Mouse (Mus musculus) megakaryocyte-erythroid progenitor cell, adult 5-6 weeks (primary cell): ENCODE data around the gene Yipf4. TPM values are rescaled to one million over a fixed set of nuclear protein-coding genes. Genes with fewer than 3 reads are reported as not detected.
"Not testable (repeated sequence)": the region's sequence is repeated elsewhere in the genome, so short reads cannot be mapped to it uniquely, and the experiment has no call there.

Experiments
- ATAC-seq: replicated peaks from 2 replicates; pipeline ENCODE4 v1.8.0; 2016; ENCODE audit warnings: mild to moderate bottlenecking, inconsistent platforms; ENCODE audit not compliant: severe bottlenecking, poor library complexity, low FRiP score, low TSS enrichment
- total RNA-seq, 2 experiments: library from RNA; stranded (forward) in 1 of 2; stranded (reverse) in 1 of 2; fragments of 200-1000, 215-1000 nt in 1 of 2; fragments of >200 nt in 1 of 2; fragmentation: Nextera tagmentation in 1 of 2; gene quantifications; 2 replicates each; pipeline ENCODE4 v1.2.3; 2014 to 2017

Gene Yipf4
- 21.2 and 32.3 TPM in 2 replicates for total RNA-seq (2014; fragmentation: Nextera tagmentation)
- total RNA-seq (2017), result 34.1 and 56.6 TPM in 2 replicates

DNA sequence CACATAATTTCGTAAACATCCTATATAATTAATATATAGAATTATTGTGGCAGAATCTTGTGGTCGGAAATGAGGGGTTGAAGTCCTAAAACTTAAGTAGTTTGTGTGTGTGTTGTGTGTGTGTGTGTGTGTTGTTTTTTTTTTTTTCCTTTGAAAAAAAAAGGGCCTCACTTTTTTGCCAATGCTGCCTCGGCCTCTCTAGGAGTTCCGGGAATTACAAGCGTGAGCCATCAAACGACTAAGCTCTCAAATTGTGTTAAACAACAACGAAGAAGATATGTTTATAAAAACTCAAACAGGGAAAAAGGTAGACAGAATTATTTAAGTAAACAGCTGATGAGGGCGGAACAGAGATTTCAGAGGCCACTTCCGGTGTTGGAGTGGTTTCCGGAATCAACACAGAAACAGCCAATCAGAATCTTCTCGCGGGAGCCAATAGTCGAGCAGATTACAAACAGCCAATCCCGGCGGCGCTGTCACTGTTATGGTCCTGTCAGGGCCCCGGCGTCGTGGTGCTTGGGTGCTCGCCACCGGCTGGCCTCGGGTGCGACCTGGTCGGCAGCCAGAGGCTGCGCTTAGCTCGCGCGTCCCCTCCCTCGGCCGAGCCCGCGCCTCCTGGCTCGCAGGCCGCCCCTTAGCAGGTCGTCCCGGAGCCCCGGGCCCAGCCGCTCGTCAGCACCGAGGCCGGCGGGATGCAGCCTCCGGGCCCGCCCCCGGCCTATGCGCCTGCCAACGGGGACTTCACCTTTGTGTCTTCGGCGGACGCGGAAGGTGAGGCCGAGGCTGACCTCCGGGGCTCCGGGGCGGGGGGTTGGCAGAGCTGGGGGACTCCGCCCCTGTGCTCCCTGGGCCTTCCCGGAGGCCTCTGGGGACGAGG is at the start of gene Yipf4:
Gene Yipf4, plus strand, starts transcription at position 470 of the 877 bp plus-strand sequence.
- peak; percentile 98 for ATAC-seq

GRCm38 (mm10) chr17:74440486-74440885 is 48.8 kb upstream of the Yipf4 start:
- no peak for ATAC-seq

- no peak for ATAC-seq
Observed at GRCm38 (mm10) chr17:74449776-74450175, 39.5 kb upstream of the Yipf4 start.

DNA sequence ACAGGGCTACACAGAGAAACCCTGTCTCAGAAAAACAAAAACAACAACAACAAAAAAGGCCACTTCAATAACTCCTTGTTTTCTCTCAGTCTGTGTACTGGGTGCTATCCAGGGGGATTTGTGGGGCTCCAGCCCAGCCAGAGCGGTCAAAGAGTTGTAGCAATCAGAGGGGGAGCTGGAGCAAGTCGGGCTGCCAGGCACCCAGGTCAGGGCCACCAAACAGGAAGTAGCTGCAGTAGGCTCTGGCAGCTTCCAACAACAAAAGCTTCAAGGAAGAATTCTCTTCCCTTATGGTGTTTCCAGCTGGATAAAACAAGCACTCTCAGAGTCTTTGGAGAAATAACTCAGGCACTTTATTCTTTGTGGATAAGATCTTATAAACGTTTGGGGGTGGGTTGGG is 35.4 kb upstream of the Yipf4 start:
- no peak for ATAC-seq

DNA sequence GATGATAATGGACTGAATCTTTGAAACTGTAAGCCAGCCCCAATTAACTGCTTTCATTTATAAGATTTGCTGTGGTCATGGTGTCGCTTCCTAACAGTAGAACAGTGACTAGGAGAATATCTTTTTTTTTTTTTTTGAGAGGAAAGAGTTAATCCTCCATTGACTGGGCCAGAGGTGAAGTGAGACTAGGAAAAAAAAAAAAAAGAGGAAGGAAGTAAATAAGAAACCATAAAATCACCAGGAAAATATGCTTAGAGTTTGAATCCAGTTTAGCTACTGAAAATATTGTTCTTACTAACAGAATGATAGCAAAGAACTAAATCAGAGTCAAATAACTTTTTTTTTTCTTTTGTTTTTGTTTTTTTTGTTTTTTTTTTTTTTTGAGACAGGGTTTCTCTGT is 34.6 kb upstream of the Yipf4 start:
- no peak for ATAC-seq

DNA sequence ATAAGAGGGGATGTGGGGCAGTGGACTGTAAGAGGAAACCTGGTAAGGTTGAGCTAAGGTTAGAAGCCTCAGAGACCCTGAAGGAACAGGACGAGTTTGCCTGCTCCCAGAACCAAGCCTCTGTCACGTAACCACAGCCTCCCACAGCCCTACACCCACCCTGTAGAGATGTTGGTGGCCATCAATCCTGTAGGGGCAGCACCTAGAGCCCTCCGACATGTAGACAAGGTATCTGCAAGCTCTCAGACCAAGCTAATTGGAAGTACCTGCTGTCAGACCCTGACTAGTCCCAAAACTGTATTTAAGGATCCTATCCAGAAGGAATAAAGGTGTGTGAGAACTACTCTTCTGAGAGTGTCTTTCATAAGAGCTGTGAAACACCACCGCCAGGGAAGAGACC is 33.9 kb upstream of the Yipf4 start:
- no peak for ATAC-seq

- ATAC-seq, result no peak
Observed at GRCm38 (mm10) chr17:74456825-74457224, 32.5 kb upstream of the Yipf4 start.

GRCm38 (mm10) chr17:74457972-74458677 is 31.2 kb upstream of the Yipf4 start:
- ATAC-seq, result no peak

DNA sequence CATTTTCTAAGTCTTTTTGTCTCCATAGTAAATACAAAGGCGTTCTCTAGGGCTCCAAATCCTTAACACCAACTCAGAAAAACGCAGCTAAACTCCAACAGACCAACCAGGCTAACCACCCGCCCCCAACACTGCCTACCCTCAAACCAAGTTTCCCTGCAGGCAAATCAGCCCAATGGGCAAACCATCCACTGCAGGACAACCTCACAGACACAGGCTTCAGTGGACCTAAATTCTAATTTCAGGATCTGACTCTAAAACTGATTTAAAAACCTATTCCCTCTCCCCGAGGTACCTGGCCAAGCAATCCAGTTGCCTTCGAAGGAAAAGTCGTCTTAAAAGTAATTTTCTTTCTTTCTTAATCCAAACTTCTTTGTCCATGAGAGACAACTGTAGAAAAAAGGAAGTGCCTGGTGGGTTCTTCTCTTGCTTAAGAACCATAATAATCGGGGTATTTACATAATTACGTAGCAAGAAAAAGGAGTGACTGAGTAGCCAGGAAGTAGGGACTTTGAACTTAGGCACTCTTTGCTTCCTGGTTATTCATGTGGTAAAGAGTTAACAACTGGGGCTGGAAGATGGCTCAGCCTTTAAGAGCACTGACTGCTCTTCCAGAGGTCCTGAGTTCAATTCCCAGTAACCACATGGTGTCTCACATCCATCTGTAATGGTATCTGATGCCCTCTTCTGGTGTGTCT is 30.4 kb upstream of the Yipf4 start, which contains the start of gene Nlrc4:
Gene Nlrc4, minus strand, starts transcription at position 432 of the 698 bp plus-strand sequence.
- no peak for ATAC-seq

DNA sequence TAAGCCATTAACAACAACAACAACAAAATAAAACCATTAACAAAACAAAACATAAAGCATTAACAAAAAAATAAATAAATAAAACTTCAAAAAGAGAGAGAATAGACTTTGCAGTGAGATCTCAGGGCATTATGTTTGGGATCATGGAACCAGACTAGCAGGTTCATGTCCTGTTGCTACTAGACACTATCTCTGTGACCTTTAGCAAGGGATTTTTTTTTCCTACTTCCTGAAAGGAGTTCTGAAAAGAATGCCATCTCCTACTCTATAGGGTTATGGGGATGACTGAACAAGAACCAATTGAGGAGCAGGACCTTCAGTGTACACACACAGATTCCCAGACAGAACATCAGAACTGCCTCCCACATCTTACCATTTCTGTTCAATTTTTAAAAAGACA is 25.8 kb upstream of the Yipf4 start:
- ATAC-seq, result no peak

DNA sequence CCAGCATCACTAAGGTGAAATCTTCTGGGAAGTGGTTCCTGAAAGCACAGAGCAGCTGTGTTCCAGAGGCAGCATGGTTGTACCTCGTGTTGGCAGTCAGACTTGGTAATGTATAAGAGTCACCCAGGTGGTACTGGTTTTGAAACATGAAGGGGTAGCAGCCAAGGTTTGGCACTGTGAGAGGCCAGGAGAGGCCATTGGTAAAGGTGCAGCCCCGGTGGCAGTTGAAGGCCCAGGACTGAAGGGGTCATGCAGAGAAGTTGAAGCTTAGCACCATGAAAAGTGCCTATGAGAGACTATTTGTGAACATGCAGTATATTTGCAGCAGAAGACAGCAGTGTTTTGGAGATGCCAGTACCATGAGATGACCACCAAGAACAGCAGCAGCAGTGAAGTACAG is 21.3 kb upstream of the Yipf4 start:
- ATAC-seq, result not testable (repeated sequence)

- not testable (repeated sequence) for ATAC-seq
Observed at GRCm38 (mm10) chr17:74470133-74470532, 19.2 kb upstream of the Yipf4 start.

- ATAC-seq, result no peak
Observed at GRCm38 (mm10) chr17:74480361-74481069, 8.8 kb upstream of the Yipf4 start.

GRCm38 (mm10) chr17:74489901-74490220 is 568 bp downstream of the Yipf4 start:
- ATAC-seq, result no peak

DNA sequence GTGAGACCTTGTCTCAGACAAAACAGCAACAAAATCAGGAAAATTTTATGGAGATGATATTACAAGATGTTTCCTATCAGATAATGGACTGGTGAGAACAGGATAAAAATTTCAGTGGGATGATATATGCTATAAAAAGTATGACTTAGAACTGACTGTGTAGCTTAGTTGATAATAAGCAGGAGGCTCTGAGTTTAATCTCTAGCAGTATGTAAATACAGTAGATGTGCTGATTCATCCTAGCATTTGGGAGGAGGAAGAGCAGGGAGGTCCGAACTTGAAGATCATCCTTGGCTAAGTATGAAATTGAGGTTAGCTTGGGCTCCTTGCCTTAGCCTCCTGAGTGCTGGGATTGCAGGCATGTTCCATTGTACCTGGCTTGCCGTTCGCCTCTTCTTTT is 2.3 kb downstream of the Yipf4 start:
- ATAC-seq, result peak; percentile 77

GRCm38 (mm10) chr17:74500204-74500603 is 10.9 kb downstream of the Yipf4 start:
- ATAC-seq, result no peak

DNA sequence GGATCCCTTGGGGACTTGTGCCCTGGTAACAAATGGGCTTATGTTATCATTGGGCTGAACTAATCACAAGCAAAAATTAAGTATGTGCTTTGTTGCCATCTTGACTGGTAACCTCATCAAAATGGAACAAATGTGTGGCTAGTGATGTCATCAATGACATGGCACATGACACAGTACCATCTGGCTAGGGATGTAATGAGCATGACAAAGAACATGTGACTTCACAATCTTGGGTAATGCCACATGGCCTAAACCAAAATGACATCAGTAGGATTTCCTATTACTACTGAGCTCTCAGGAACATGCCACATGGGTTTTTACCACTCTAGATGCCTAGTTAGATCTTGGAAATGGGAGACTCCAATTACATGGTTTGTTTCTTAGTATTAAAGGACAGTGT is 11.8 kb downstream of the Yipf4 start:
- no peak for ATAC-seq

- no peak for ATAC-seq
Observed at GRCm38 (mm10) chr17:74507934-74508333, 18.6 kb downstream of the Yipf4 start.

GRCm38 (mm10) chr17:74508600-74508999 is 19.3 kb downstream of the Yipf4 start:
- ATAC-seq, result peak; percentile 65; the same call in 1 of the 2 replicates
